Mouse (Mus musculus) testis, postnatal 10 days (tissue): ENCODE results near the gene Prkcsh.
A peak's percentile ranks its signal among the peaks of the same experiment; 100 is the strongest.

Experiments
- DNase-seq: peaks from one replicate; pipeline ENCODE4 v3.0.0; 2021; ENCODE audit warnings: low spot score

Gene Prkcsh

DNA sequence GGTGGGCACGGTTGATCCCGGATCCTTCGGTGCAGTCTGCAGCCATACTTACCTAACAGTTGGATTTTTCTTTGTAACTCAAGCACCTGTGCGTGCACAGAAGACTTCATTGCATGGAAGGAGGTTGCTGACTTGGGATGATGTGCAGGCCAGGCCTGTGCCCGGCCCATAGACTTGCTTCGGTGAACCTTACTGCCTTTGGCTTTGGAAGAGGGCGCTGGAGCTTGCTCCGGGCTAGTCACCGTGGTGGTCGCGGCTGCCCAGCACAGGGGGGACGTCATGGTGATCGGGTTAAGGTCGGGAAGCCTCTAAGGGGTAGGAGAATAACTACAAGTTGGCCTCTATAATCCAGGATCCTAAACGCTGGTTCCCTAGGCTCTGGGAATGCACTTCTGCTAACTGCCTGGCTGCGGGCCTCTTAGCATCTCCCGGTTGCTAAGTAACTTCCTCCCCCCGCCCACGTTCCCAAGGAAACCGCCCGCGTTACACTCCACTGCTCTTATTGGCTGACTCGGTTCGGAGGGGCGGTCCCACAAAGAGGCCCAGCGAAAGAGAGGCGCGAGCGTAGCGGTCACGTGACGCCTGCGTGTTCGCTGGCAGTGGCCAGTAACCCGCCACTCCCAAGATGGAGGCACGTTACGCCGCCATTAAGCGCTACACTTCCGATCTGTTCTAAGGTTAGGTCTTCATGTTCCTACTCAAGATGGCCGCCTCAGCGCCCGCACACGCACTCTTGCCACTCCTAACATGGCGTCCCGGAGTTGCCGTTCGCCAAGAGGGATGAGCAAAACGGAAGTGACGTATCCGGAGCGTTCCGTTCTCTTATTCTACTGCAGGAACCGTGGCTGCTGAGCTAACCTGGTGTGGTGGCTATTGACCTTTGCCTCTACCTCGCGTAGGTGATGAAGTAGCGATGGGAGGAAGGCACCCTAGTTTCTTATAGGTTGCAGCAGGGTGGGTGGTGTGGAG, at the start of gene Prkcsh, which contains the start of gene Ccdc151:
Gene Prkcsh, plus strand, starts transcription at position 613 of the 969 bp plus-strand sequence.
Gene Ccdc151, minus strand, starts transcription at position 441 of the 969 bp plus-strand sequence.
- peak; percentile 99 for DNase-seq

DNA sequence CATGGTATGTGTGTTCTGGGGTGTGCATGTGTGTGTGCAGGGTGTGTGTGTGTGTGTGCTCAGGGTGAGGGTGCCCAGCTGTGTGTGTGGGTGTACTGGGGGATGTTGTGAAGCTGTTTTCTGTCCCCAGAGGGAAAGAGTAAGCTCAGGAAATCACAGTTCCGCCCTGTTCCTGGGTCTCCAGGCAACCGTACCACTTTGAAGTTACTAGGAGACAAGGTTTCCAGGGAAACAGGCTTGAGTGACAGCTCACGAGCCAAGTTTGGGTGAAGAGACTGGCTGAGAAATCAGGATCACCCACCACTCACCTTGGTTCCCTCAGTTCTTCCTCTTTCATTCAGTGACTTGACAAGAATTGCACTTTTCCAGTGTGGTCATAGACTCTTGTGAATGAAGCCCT, 49.0 kb upstream of the Prkcsh start:
- DNase-seq = no peak

DNA sequence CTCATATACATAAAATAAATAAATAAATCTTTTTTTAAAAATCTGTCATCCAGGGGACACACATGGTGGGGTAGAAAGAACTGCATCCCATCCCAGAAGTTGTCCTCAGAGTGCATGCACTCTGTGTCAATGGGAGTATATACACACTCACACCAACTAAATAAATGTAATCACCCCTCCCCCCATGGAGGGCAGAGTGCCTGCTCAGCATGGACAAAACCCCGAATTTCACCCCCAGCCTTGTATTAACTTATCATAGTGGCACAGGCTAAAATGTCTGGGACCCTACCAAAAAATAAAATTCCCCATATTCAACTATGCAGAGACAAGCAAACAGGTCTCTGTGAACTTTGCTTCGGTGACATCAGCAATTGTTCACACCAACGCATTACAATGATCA, 48.0 kb upstream of the Prkcsh start:
- no peak for DNase-seq

DNA sequence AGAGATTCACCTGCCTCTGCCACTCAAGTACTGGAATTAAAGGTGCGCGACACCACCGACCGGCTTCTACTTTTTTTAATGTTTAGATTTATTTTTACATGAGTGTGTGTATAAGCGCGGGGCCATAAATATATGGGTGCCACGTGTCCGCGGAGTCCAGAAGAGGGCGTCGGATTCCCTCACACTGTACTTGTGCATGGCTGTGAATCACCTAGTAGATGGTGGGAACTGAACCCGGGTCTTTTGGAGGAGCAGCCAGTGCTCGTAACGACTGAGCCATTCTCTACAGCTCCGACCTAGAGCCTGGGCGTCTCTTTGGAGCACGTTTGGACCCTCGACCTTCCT, 47.4 kb upstream of the Prkcsh start:
- DNase-seq = no peak

DNA sequence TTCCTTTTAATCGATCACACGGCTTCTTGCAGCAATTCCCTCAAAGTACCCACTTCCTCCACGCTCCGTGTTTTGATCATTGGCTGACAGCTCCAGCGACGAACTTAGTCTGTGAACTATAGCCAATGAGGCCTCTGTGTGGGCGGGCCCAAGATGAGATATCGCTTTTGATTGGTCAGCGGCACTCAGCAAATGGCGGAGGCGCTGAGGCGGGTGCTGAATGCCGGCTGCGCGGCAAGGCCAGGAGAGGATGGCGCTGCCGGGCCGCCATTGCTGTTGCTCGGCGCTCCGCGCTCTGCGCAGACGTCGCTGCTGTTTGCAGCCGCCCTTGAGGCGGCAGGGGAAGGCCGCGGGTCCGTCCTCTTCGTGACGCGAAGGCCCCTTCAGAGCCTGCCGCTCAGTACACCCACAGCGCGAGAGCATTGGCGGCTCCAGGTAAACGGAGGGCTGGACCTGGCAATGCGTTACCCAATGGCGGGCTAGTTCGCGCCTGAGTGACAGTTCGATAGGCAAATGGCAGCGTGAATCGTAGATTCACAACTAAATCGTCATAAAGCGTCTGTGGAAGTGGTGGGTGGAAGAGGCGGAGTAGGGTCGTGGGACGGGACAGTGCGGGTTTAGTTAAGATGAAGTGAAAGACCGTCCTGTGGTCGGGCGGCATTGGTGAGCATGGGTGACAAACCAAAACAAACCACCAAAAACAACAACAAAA, 46.9 kb upstream of the Prkcsh start, which contains the start of gene Swsap1:
Gene Swsap1, plus strand, starts transcription at position 186 of the 712 bp plus-strand sequence.
- DNase-seq = peak; percentile 97

DNA sequence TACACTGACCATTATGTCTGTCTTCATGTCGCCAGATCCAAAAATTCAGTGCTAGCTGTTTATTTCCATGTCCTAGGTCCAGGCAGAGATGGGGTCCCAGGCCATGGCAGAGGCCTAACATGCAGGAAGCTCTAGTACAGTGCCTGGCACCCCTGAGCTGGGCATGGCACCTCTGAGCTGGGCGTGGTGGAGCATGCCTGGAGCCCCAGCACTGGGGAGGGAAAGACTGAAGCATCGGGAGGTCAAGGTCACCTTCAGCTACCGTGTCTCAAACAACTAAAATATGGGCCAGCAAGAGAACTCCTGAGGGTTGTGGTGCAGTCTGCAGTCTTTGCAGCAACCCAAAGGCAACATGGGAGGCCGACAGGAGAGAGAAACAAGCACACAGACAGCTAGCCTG, 44.2 kb upstream of the Prkcsh start:
- no peak for DNase-seq

DNA sequence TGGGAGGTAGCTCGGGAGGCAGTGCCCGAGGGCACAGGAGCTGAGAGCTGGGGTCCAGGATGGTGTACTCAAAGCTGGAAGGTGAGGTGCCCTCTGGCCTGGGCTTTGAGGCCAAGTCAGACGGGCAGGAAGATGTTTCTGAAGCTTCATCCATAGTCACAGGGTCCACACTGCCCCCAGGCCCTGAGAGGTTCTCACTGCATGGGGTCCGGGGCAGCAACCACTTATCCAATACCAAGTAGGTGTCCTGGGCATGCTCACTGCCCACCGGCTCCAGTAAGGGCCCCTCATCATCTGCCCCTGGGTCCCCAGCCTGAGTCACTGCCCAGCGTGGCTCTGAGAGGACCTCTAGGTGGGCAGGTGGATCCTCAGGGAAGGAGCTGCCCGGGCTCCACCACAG, 43.4 kb upstream of the Prkcsh start:
- DNase-seq = no peak

DNA sequence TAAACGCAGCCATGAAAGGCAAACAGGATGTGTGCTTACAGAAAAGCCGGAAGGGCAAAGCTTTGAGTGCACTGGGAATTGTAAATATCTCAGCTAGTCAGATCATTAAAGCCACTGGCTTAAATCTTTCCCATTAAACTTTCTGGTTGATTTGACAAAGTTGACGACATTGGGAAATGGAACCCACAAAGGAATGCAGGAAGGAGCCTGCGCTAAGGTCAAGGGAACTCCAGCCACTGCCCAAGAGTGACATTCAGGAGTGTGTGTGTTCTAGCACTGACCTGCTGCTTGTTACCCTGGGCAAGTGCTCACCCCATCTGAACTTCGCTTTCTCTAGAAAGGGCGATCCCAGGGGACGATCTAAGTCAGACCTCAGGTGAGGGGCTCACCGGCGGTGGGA, 42.5 kb upstream of the Prkcsh start:
- DNase-seq = no peak

DNA sequence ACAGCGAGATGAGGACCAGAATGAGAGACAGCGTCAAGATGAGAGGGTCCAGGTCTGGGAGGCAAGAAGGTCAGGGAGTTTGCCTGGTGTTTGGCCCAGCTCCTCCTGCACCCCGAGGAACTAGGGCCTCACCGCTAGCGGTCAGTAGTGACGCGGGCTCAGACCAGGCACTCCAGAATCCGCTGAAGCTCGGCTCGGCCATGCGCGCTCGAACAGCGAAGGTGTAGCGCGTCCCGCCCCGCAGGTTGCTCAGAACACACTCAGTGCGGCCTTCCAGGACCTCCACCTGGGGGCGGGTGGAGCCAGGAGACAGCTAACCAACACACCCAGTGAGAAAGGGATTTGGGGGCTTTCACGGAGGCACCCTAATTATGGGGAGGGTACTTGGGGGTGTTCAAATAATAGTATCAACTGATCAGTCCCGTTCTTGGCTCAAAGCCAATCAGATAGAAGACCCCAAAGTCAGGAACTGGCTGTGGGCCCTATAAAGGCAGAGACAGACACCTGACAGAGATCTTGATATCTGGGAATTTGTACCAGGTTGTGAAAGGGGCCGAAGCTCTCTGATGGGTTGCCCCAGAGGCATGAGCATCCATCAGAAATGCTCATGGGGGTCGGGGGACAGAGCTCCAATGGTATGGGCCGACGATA, 41.9 kb upstream of the Prkcsh start:
- no peak for DNase-seq

DNA sequence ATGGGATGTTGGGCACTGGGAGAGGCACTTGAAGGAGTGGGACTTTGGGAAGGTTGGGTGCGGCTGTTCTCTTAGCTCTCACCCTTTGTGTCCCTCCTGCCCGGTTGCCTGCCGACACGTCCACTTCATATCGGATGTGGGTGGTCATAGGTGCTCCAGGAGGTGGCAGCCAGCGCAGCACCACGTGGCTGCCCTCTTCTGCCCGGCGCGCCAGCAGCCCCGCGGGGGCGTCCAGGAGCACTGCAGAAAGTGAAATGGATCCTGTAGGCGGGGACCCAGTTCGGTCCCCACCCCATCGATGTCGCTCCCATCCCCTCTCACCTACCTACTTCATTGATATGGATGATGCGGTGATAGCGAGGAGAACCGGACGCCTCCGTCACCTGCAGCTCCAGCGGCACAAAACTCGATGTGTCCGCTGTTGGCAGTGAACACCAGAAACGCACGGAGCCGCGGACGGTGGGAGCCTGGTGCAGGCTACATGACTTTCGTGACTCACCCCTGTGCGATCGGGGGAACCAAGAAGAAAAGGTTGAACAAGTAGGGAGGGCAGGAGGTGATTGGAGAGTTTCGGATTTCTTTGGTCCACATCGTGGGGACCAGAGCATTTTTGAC, 41.1 kb upstream of the Prkcsh start:
- no peak for DNase-seq

DNA sequence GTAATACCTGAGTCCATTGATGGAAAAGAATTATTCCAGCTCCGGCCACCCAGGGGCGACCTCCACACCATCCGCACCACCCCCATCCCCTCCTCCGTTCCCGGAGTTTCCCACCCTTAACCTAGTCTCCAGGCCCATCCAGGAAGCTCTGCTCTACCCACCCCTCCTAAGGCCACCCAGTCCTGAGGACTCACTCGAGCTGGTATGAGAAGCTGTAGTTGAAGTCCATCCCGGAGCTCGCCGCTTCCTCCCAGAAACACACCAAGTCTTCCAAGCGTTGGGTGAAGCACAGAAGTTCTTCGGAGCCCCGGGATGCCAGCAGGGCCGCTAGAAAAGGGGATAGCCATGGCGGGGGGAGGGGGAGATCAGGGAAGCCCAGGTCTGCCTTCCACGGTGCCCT, 40.6 kb upstream of the Prkcsh start:
- DNase-seq = no peak

DNA sequence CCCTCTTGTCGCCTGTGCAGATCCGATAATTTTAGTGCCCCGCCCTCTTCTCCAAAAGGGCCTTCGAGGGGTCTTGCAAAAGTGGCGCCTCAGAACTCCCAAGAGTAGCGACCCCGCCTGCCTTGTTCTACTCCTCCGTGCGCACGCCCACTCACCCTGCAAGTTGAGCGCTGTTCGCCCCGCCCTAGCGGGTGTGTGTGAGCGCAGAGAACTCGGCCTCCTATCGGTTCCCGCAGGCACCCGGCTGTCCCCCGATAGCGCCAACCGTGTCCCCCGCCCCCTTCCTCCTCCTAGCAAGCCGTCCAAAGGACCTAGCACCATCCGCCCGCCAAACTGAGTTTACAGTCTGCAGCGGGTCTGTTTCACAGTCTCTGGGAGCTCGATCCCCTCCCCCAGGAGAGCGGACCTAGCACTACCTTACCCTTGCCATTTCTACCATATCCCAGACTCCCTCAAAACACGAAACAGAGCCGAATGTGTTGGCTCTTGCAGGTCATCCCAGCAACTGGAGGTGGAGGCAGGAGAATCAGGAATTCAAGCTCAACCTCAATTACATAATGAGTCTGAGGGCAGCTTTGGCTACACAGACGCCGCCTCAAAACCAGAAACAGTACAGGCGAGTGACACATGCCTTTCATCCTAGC, 40.1 kb upstream of the Prkcsh start:
- peak; percentile 74 for DNase-seq

DNA sequence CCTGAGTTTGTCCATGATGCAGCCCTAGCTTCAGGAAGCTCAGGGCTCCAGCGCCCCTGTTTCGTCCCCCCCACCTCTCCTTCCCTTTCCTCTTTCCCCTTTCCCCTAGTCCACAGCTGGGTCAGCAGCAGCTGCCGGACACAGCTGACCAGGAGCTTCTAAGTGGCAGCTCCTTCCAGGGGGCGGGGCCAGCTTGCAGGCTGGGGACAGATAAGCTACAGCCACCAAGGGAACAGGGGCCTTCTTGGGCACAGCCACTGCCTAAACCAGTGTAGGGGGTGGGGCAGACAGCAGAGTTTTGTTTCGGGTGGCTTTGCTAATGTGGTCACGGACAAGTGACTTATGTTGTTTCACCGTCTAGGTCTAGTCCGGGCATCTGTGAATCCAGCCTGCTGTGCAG, 39.2 kb upstream of the Prkcsh start, which contains the start of gene Epor:
Gene Epor, minus strand, starts transcription at position 90 of the 400 bp plus-strand sequence.
- DNase-seq = peak; percentile 66

DNA sequence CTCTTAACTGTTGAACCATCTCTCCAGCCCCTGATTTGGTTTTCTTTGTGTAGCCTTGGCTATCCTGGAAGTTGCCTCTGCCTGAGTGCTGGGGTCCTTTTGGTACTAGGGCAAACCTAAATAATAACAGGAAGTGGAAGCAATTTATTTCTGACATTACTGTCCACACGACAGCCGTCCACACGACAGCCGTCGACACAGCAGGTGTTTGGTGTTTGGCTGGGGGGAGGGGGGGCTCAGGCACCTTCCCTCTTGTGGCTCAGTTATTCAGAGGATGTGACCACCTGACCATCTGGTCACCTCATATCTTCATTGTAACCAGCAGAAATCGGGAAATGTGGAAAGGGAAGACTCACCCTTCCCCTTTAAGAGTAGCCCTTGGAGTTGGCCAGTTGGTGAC, 33.7 kb upstream of the Prkcsh start:
- no peak for DNase-seq

DNA sequence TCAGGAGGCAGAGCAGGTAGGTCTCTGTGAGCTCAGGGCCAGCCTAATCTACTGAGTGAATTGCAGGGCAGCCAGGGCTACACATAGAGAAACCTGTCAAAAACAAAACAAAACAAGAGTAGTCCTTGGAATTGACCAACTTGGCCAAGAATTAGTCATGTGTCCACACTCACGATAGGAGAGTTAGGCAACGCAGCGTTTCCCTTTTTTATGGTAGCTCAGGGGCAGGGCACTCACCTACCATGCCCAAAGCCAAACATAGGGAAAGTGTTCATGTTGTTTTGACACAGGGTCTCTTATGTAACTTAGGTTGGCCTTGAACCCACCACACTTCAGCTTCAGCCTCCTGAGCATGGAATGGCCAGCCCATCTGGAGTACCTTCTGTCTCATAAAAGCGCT, 33.3 kb upstream of the Prkcsh start:
- no peak for DNase-seq

DNA sequence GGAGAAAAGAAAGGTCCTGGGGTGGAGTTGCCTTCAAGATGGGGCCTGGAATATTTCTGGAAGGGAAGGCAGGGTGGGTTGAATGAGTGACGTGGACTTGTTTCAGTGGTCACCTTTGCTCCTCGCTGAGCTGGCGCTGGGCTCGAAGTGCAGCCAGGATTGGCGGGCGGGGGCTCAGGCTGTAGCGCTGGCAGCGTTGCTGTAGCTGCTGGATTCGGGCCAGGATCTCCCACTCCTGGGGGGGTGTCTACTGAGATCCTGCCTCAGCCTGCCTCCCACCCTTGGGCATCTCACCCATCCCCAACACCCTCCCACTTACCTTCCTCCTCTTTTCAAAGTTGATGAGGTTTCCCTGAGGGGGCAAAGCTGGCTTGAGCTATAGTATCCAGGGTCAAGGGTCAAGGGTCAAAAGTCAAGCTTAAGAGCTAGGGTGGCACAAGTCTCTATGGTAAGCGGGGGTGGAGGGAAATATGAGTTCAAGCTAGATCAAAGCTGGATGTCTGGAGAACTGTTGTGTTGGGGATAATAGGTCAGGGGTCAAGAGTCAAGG, 25.9 kb upstream of the Prkcsh start:
- DNase-seq = peak; percentile 53

DNA sequence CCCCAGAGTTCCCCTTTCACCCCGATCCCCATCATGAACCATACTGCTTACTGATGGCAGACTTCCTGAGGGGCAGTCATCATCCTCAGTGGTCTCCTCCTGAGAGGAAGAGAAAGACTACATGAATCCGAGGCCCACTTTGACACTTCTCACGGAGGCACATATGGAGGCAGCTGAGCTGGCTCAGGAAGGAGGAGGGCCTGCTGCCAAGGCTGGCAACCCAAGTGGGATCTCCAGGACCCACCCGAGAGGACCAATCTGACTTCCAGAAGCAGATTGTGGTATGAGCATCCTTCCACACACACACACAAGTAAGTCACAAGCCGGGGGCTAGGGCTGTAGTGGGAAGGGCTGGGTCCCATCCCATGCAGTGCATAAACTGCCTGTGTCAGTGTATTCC, 25.3 kb upstream of the Prkcsh start:
- DNase-seq = no peak

DNA sequence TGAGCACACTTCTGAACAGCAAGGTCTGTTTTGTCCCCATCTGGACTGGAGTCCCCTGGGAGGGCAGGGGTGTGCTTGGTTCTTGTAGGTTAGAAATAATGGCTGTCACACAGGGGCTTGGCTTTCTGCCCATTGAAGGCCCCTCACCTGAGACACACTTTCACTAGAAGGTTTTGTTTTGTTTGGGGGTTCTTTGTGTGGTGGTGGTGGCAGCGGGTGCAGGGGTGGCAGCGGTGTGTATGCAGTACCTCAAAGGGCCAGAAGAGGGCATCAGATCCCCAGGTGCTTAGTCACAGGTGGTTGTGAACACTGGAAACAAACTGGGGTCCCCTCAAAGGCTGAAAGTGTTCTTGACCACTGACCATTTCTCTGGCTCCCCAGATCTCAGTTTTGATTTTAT, 24.6 kb upstream of the Prkcsh start:
- DNase-seq = peak; percentile 61

DNA sequence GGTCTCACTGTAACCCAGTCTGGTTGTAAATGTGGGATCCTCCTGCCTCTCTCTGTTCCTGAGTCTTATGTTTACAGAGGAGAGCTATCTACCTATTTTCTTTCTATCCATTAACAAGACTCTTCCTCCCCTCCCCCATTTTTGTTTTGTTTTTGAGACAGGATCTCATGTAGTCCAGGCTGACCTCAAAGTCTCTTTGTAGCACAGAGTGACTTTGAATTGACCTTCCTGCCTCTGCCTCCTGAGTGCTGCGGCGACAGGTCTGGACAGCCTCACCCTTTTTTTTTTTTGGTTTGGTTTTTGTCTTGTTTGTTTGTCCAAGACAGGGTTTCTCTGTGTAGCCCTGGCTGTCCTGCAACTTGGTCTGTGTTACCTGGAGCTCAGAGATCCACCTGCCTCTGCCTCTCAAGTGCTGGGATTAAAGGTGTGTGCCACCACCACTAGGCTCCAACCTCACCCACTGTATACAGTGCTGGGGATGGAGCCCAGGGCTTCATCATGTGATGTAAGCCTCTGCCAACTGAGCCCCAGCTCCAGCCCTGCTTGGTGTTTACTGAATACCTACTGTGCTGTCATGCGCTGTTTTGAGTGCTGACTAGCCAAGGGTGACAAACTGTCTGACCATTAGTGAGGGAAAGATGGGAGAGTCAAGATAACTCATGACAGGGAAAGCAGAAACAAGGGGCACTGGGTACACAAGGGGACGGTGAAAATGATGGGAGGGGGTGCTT, 24.0 kb upstream of the Prkcsh start:
- no peak for DNase-seq

DNA sequence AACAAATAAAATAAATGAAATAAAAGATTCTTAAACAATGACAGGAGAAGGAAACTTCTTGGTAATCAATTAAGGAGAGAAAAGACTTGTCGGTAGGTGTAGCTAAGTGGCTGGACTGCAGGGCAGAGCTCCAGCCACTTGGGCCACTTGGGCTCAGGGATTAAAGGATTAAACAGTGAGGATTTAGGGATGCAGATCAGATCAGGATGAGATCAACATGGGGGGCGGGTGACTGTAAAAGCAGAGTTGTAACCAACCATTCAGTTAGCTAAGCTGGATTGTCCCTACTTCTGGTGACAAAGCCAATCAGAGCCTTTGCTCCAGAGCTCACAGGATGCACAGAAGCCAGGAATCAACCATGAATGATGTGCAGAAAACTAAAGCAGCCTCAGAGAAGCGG, 18.7 kb upstream of the Prkcsh start:
- no peak for DNase-seq
